Mouse (Mus musculus) erythroblast, embryonic 14.5 days (primary cell): ENCODE data around the gene Rnf208.

ENCODE experiments used
- GATA1 ChIP-seq: IDR thresholded peaks from 2 replicates; pipeline ENCODE4 v1.6.1; 2012; ENCODE audit warnings: low read length, inconsistent platforms, mixed read lengths
- TAL1 ChIP-seq: IDR thresholded peaks from 3 replicates; pipeline ENCODE4 v1.6.1; 2012; ENCODE audit warnings: low read length, inconsistent platforms, mixed read lengths

GRCm38 (mm10) chr2:25230581-25230980, 11.5 kb upstream of the Rnf208 start:
- no peak for TF ChIP-seq GATA1
- TF ChIP-seq TAL1: no peak
